Mouse (Mus musculus) liver, adult 2 months (tissue): Measurements from ENCODE around the gene Elmo3. TPM values are rescaled to one million over a fixed set of nuclear protein-coding genes. Genes with fewer than 3 reads are reported as not detected.

Source experiments
- DNase-seq: peaks from one replicate; pipeline ENCODE4 v3.0.0-alpha.2; 2011; ENCODE audit warnings: low read depth, low spot score; ENCODE audit errors: extremely low read depth
- H3K27ac ChIP-seq: fragments of 200-500 bp; replicated peaks from 2 replicates; pipeline ENCODE4 v1.5.1; 2012; ENCODE audit warnings: low read depth, mild to moderate bottlenecking, control low read depth, inconsistent platforms, low read length; ENCODE audit not compliant: insufficient read depth
- H3K27me3 ChIP-seq: fragments of 200-500 bp; 2 replicates; pipeline ENCODE4 v1.6.1; 2012; ENCODE audit warnings: mild to moderate bottlenecking, moderate library complexity, low read length, inconsistent platforms; ENCODE audit not compliant: control insufficient read depth, insufficient read depth
- H3K36me3 ChIP-seq: fragments of 200-500 bp; 2 replicates; pipeline ENCODE4 v1.6.1; 2012; ENCODE audit warnings: low read length, inconsistent platforms; ENCODE audit not compliant: control insufficient read depth, insufficient read depth
- H3K4me1 ChIP-seq: fragments of 200-500 bp; 2 replicates; pipeline ENCODE4 v1.6.1; 2011; ENCODE audit warnings: low read length; ENCODE audit not compliant: control insufficient read depth, insufficient read depth
- H3K4me3 ChIP-seq: fragments of 200-500 bp; 2 replicates; pipeline ENCODE4 v1.5.1; 2011; ENCODE audit warnings: low read depth, mild to moderate bottlenecking, control low read depth, low read length, moderate library complexity; ENCODE audit not compliant: insufficient read depth
- H3K79me2 ChIP-seq: fragments of 200-500 bp; 2 replicates; pipeline ENCODE4 v1.6.1; 2012; ENCODE audit warnings: inconsistent platforms, mild to moderate bottlenecking, low read length, moderate library complexity; ENCODE audit not compliant: control insufficient read depth, insufficient read depth
- H3K9ac ChIP-seq: fragments of 200-500 bp; 2 replicates; pipeline ENCODE4 v1.6.1; 2012; ENCODE audit warnings: low read depth, mild to moderate bottlenecking, control low read depth, inconsistent platforms, low read length
- CTCF ChIP-seq: fragments of 200-500 bp; IDR thresholded peaks from 2 replicates; pipeline ENCODE4 v1.5.1; 2011; ENCODE audit warnings: low read depth, low read length, control low read depth
- POLR2A ChIP-seq: fragments of 200-500 bp; IDR thresholded peaks from 2 replicates; pipeline ENCODE4 v1.6.1; 2011; ENCODE audit warnings: low read length, control low read depth; ENCODE audit not compliant: insufficient read depth; ENCODE audit errors: extremely low read depth
- WGBS: fragments of 180-500 bp; shearing (Covaris S2); methylation state at CpG from one replicate; pipeline ENCODE4 v1.1.7; 2018; 5-methylcytosine and 5-hydroxymethylcytosine counted together
- polyA plus RNA-seq: library from polyadenylated mRNA; depleted of rRNA; stranded (reverse); fragments of >200 nt; gene quantifications from 2 replicates; pipeline ENCODE4 v1.2.3, GENCODE M21; 2012
- total RNA-seq: library from RNA; depleted of rRNA; stranded (reverse); fragments of >200 nt; gene quantifications from 2 replicates; pipeline ENCODE4 v1.2.3, GENCODE M21; 2014

The Elmo3 gene
- total and polyA plus RNA-seq, 2 experiments, result 16.8 to 33.4 TPM

GRCm38 (mm10) chr8:105294776-105295175 lies 10.6 kb upstream of the Elmo3 start:
- Histone ChIP-seq H3K4me3 (peak overlapping the region; percentile 42), H3K27me3 (no peaks in the 10 kb centered on the region), H3K27ac (peak overlapping the region; percentile 66; the same call in 1 of the 2 replicates), H3K79me2 (peaks cover 11% of the 10 kb centered on the region), H3K36me3 (peaks cover 2% of the 10 kb centered on the region; the same call in 1 of the 2 replicates), H3K9ac (peak overlapping the region; percentile 69), H3K4me1 (peaks cover 16% of the 10 kb centered on the region)
- WGBS, result 60% methylated on average over 9 of the region's 9 CpGs
- no peak for DNase-seq
- TF ChIP-seq POLR2A, result no peak
- TF ChIP-seq CTCF, result no peak

- Histone ChIP-seq H3K9ac (peak overlapping the region; percentile 69), H3K27ac (peak overlapping the region; percentile 66), H3K36me3 (peaks cover 2% of the 10 kb centered on the region; the same call in 1 of the 2 replicates), H3K27me3 (no peaks in the 10 kb centered on the region), H3K79me2 (peaks cover 11% of the 10 kb centered on the region), H3K4me1 (peaks cover 12% of the 10 kb centered on the region), H3K4me3 (peak overlapping the region; percentile 42)
- no peak for DNase-seq
- 72% methylated on average over 11 of the region's 11 CpGs for WGBS
- TF ChIP-seq POLR2A, result no peak
- TF ChIP-seq CTCF, result no peak
These were observed 10.1 kb upstream of the Elmo3 start for GRCm38 (mm10) chr8:105295256-105295655.

- DNase-seq, result no peak
- H3K79me2 ChIP-seq, result peaks cover 11% of the 10 kb centered on the region
- H3K36me3 ChIP-seq, result peaks cover 5% of the 10 kb centered on the region; the same call in 1 of the 2 replicates
- WGBS, result 69% methylated on average over 11 of the region's 11 CpGs
- peak within 1 kb of the TSS; percentile 69 for H3K9ac ChIP-seq
- TF ChIP-seq CTCF (no peak), POLR2A (0 out of 2 replicates have a peak, but pooled peaks have one; percentile 11)
- H3K4me3 ChIP-seq, result peak within 1 kb of the TSS; percentile 42
- peaks cover 10% of the 10 kb centered on the region for H3K4me1 ChIP-seq
- H3K27ac ChIP-seq, result peak within 1 kb of the TSS; percentile 66
- no peaks in the 10 kb centered on the region for H3K27me3 ChIP-seq
These were observed 9.4 kb upstream of the Elmo3 start, which contains the start of gene Exoc3l for GRCm38 (mm10) chr8:105295895-105296573. Gene Exoc3l (minus strand): TSS chr8:105296101.

- Histone ChIP-seq H3K27ac (peak within 1 kb of the TSS; percentile 44), H3K27me3 (no peaks in the 10 kb centered on the region), H3K9ac (peak within 1 kb of the TSS; percentile 91), H3K36me3 (peaks cover 10% of the 10 kb centered on the region), H3K79me2 (peaks cover 11% of the 10 kb centered on the region), H3K4me1 (peaks cover 10% of the 10 kb centered on the region), H3K4me3 (peak within 1 kb of the TSS; percentile 95)
- 0 out of 2 replicates have a peak, but pooled peaks have one; percentile 52 for TF ChIP-seq POLR2A
- no peak for TF ChIP-seq CTCF
- DNase-seq, result peak; percentile 84
- under 1% methylated on average over 58 of the region's 58 CpGs for WGBS
These were observed 7.7 kb upstream of the Elmo3 start, which contains the start of gene E2f4 for GRCm38 (mm10) chr8:105297511-105298192. Gene E2f4 (plus strand): TSS chr8:105297663.

GRCm38 (mm10) chr8:105298351-105299252 lies 6.8 kb upstream of the Elmo3 start:
- peak overlapping the region; percentile 95 for H3K4me3 ChIP-seq
- H3K36me3 ChIP-seq, result peaks cover 14% of the 10 kb centered on the region
- H3K27me3 ChIP-seq, result no peaks in the 10 kb centered on the region
- peaks cover 10% of the 10 kb centered on the region for H3K4me1 ChIP-seq
- peak overlapping the region; percentile 91 for H3K9ac ChIP-seq
- WGBS, result 40% methylated on average over 18 of the region's 18 CpGs
- TF ChIP-seq CTCF (no peak), POLR2A (no peak)
- no peak for DNase-seq
- H3K27ac ChIP-seq, result no peak overlapping the region
- H3K79me2 ChIP-seq, result peaks cover 11% of the 10 kb centered on the region
